Mouse (Mus musculus) adipose tissue, adult 10 weeks (tissue): ENCODE data around the gene Gm21190. TPM values are rescaled to one million over a fixed set of nuclear protein-coding genes. Genes with fewer than 3 reads are reported as not detected.

Experiments used
- polyA plus RNA-seq: library from polyadenylated mRNA; stranded (reverse); fragments of 350-450 nt; fragmentation: Illumina TruSeq; extraction: RNeasy Lipid Tissue Mini Kit (QIAGEN cat#74804); gene quantifications from one replicate; pipeline ENCODE4 v1.2.3, GENCODE M21; 2014; ENCODE audit warnings: low read depth, low replicate concordance

Gm21190 gene
- 0.32 TPM for polyA plus RNA-seq

GRCm38 (mm10) chr5:15529122-15529521, at the start of gene Gm21190:
Gene Gm21190, minus strand, starts transcription at chr5:15529222.

GRCm38 (mm10) chr5:15577033-15577432, 48.0 kb upstream of the Gm21190 start, which contains the start of gene Gm21083:
Gene Gm21083, plus strand, starts transcription at chr5:15577333.

GRCm38 (mm10) chr5:15476423-15476822, 52.6 kb downstream of the Gm21190 start, which contains the start of gene Gm21149:
Gene Gm21149, minus strand, starts transcription at chr5:15476523.

Other genes with a start within 250 kb of the Gm21190 start
- not detected for gene Gm21149, start 52.7 kb downstream of the Gm21190 start, polyA plus RNA-seq
- 0.61 TPM for gene Gm21083, start 48.1 kb upstream of the Gm21190 start, polyA plus RNA-seq
- gene Speer4d, start 89.8 kb upstream of the Gm21190 start, polyA plus RNA-seq, result not detected
- not detected for gene 4930572O03Rik, start 127.8 kb upstream of the Gm21190 start, polyA plus RNA-seq
- gene Speer4c, start 185.0 kb upstream of the Gm21190 start, polyA plus RNA-seq, result 0.32 TPM